Mouse (Mus musculus) CH12.LX (cell line): ENCODE measurements around the gene Dync2li1. TPM values are rescaled to one million over a fixed set of nuclear protein-coding genes. Genes with fewer than 3 reads are reported as not detected.
A peak's percentile ranks its signal among the peaks of the same experiment; 100 is the strongest.

Experiments used
- DNase-seq: peaks from one replicate; pipeline ENCODE4 v3.0.0-alpha.2; 2013; ENCODE audit errors: extremely low read depth
- H3K27ac ChIP-seq: 2 replicates; pipeline ENCODE4 v1.5.1; 2012; ENCODE audit warnings: low read depth, mild to moderate bottlenecking, control low read depth, moderate library complexity; ENCODE audit not compliant: insufficient read depth
- H3K27me3 ChIP-seq: replicated peaks from 2 replicates; pipeline ENCODE3; 2012; ENCODE audit warnings: inconsistent platforms
- H3K36me3 ChIP-seq, 2 experiments: replicated peaks in 1 of 2; 2 replicates each; pipeline versions ENCODE3 to v1.6.1; 2012; ENCODE audit warnings: inconsistent platforms in 1 of 2, low read length in 1 of 2, mild to moderate bottlenecking in 1 of 2, mixed read lengths in 1 of 2, moderate library complexity in 1 of 2; ENCODE audit not compliant: control insufficient read depth in 1 of 2, insufficient read depth in 1 of 2
- H3K4me1 ChIP-seq, 2 experiments: 2 replicates each; pipeline ENCODE4 v1.6.1; 2012; ENCODE audit warnings: inconsistent platforms in 1 of 2, moderate library complexity in 1 of 2; ENCODE audit not compliant: insufficient read depth in 2 of 2, control insufficient read depth in 1 of 2
- H3K4me2 ChIP-seq: 2 replicates; pipeline ENCODE4 v1.6.1; 2012; ENCODE audit warnings: low read depth, mild to moderate bottlenecking, control low read depth; ENCODE audit not compliant: poor library complexity, insufficient read depth, severe bottlenecking
- H3K4me3 ChIP-seq, 3 experiments: fragments of 150-350 bp in 1 of 3; sonication (generic) in 1 of 3; replicated peaks in 1 of 3; 2 replicates each; pipeline versions ENCODE3 to v1.5.1; 2011 to 2012; ENCODE audit warnings: low read depth in 2 of 3, low read length in 2 of 3, mild to moderate bottlenecking in 2 of 3, moderate library complexity in 2 of 3, control low read depth in 1 of 3, improper control_type of control experiment in 1 of 3, inconsistent platforms in 1 of 3, mixed read lengths in 1 of 3; ENCODE audit not compliant: poor library complexity in 1 of 3
- H3K79me2 ChIP-seq: replicated peaks from 2 replicates; pipeline ENCODE4 v1.6.1; 2012; ENCODE audit warnings: mild to moderate bottlenecking, moderate library complexity; ENCODE audit not compliant: control insufficient read depth, poor library complexity, insufficient read depth, severe bottlenecking; ENCODE audit errors: extremely low read depth
- H3K9ac ChIP-seq: 2 replicates; pipeline ENCODE4 v1.6.1; 2012; ENCODE audit warnings: low read depth, mild to moderate bottlenecking, control low read depth, moderate library complexity; ENCODE audit not compliant: insufficient read depth
- H3K9me3 ChIP-seq: replicated peaks from 2 replicates; pipeline ENCODE3; 2012; ENCODE audit warnings: low read length, inconsistent platforms, mixed read lengths
- CHD2 ChIP-seq: IDR thresholded peaks from 2 replicates; pipeline ENCODE4 v1.6.1; 2011; ENCODE audit warnings: low read length, improper control_type of control experiment
- CTCF ChIP-seq, 2 experiments: IDR thresholded peaks in 1 of 2; conservative IDR thresholded peaks in 1 of 2; 2 replicates each; pipeline ENCODE4 v1.5.1; 2011 to 2012; ENCODE audit warnings: low read depth in 2 of 2, low read length in 2 of 2, improper control_type of control experiment in 1 of 2, inconsistent platforms in 1 of 2, mild to moderate bottlenecking in 1 of 2, moderate library complexity in 1 of 2
- E2F4 ChIP-seq: IDR thresholded peaks from 2 replicates; pipeline ENCODE4 v1.6.1; 2011; ENCODE audit warnings: low read depth, low read length, improper control_type of control experiment; ENCODE audit not compliant: insufficient replicate concordance
- ETS1 ChIP-seq: conservative IDR thresholded peaks from 2 replicates; pipeline ENCODE4 v1.6.1; 2012; ENCODE audit warnings: low read depth, mild to moderate bottlenecking, inconsistent platforms, low read length, improper control_type of control experiment, moderate library complexity
- GABPA ChIP-seq: IDR thresholded peaks from 2 replicates; pipeline ENCODE4 v1.6.1; 2012; ENCODE audit warnings: low read depth, low read length, improper control_type of control experiment, inconsistent platforms; ENCODE audit not compliant: insufficient replicate concordance
- HCFC1 ChIP-seq: IDR thresholded peaks from 2 replicates; pipeline ENCODE4 v1.6.1; 2012; ENCODE audit warnings: low read depth, mild to moderate bottlenecking, inconsistent platforms, low read length, improper control_type of control experiment
- MYC ChIP-seq: IDR thresholded peaks from 2 replicates; pipeline ENCODE4 v1.6.1; 2011; ENCODE audit warnings: low read depth, mild to moderate bottlenecking, improper control_type of control experiment, low read length
- RAD21 ChIP-seq: IDR thresholded peaks from 2 replicates; pipeline ENCODE4 v1.6.1; 2011; ENCODE audit warnings: low read depth, mild to moderate bottlenecking, low read length, improper control_type of control experiment, moderate library complexity
- RCOR1 ChIP-seq: conservative IDR thresholded peaks from 2 replicates; pipeline ENCODE4 v1.6.1; 2012; ENCODE audit warnings: low read depth, mild to moderate bottlenecking, inconsistent platforms, low read length, improper control_type of control experiment
- SMC3 ChIP-seq: IDR thresholded peaks from 2 replicates; pipeline ENCODE4 v1.6.1; 2011; ENCODE audit warnings: low read depth, low read length, improper control_type of control experiment
- TCF12 ChIP-seq: IDR thresholded peaks from 2 replicates; pipeline ENCODE4 v1.6.1; 2014; ENCODE audit warnings: low read depth, mild to moderate bottlenecking, inconsistent platforms, low read length, improper control_type of control experiment
- USF1 ChIP-seq: IDR thresholded peaks from 2 replicates; pipeline ENCODE4 v1.6.1; 2014; ENCODE audit warnings: low read depth, mild to moderate bottlenecking, inconsistent platforms, low read length, improper control_type of control experiment
- USF2 ChIP-seq: conservative IDR thresholded peaks from 2 replicates; pipeline ENCODE4 v1.6.1; 2011; ENCODE audit warnings: low read depth, low read length, improper control_type of control experiment
- ZC3H11A ChIP-seq: IDR thresholded peaks from 2 replicates; pipeline ENCODE4 v1.6.1; 2012; ENCODE audit warnings: low read depth, mild to moderate bottlenecking, inconsistent platforms, low read length, improper control_type of control experiment
- ZNF384 ChIP-seq: IDR thresholded peaks from 2 replicates; pipeline ENCODE4 v1.6.1; 2012; ENCODE audit warnings: low read depth, low read length, improper control_type of control experiment, inconsistent platforms
- dilution Hi-C: fragments of 300-500 bp; cut with MboI; formaldehyde crosslinking; loops from 2 replicates; pipeline ENCODE4 v1.14.3; 2020; ENCODE audit warnings: low sequenced_read_pairs; ENCODE audit not compliant: extremely low pct_unique_long_range_greater_than_20kb, extremely low pct_ligation_motif_present
- in situ Hi-C: fragments of 300-500 bp; cut with MboI; formaldehyde crosslinking; loops from 3 replicates; pipeline ENCODE4 v1.14.3; 2019; ENCODE audit warnings: low sequenced_read_pairs, low pct_ligation_motif_present, low pct_unique_long_range_greater_than_20kb, mixed read lengths
- polyA plus RNA-seq: library from polyadenylated mRNA; unstranded; fragments of >175 nt; gene quantifications from 2 replicates; pipeline ENCODE4 v1.2.1, GENCODE M21; 2012; ENCODE audit warnings: low read depth; ENCODE audit not compliant: insufficient read length
- total RNA-seq, 2 experiments: library from RNA; depleted of rRNA; stranded (reverse); fragments of 300-350 nt in 1 of 2; fragments of >200 nt in 1 of 2; gene quantifications; 2 replicates each; pipeline ENCODE4 v1.2.3; 2012 to 2014

Gene Dync2li1
- total and polyA plus RNA-seq, 3 experiments = 7.6 to 12.3 (median 11.7) TPM

GRCm38 (mm10) chr17:84620610-84621009, 5.7 kb upstream of the Dync2li1 start:
- H3K4me3 ChIP-seq = no peak overlapping the region
- H3K9me3 ChIP-seq = peaks cover 7% of the 10 kb centered on the region
- no peak overlapping the region for H3K4me2 ChIP-seq
- no peaks in the 10 kb centered on the region for H3K36me3 ChIP-seq
- no peak overlapping the region for H3K27ac ChIP-seq
- no peaks in the 10 kb centered on the region for H3K79me2 ChIP-seq
- in situ Hi-C loops = no loop called here
- H3K27me3 ChIP-seq = no peaks in the 10 kb centered on the region
- DNase-seq = no peak
- H3K4me1 ChIP-seq = peaks cover 7 to 38% of the 10 kb centered on the region in 2 experiments
- no peak overlapping the region for H3K9ac ChIP-seq
- TF ChIP-seq E2F4 (no peak), RAD21 (no peak), ZC3H11A (no peak)
- dilution Hi-C loops = no loop called here

- no peak for TF ChIP-seq USF1
- TF ChIP-seq ZNF384 = no peak
- TF ChIP-seq GABPA = no peak
- TF ChIP-seq CHD2 = no peak
- no peak for TF ChIP-seq RCOR1
- no peak for TF ChIP-seq USF2
- H3K36me3 ChIP-seq = no peaks in the 10 kb centered on the region
- H3K27ac ChIP-seq = no peak overlapping the region
- no peaks in the 10 kb centered on the region for H3K79me2 ChIP-seq
- H3K4me3 ChIP-seq = no peak overlapping the region
- DNase-seq = no peak
- H3K9ac ChIP-seq = no peak overlapping the region
- no peaks in the 10 kb centered on the region for H3K27me3 ChIP-seq
- peaks cover 7 to 33% of the 10 kb centered on the region in 2 experiments for H3K4me1 ChIP-seq
- H3K9me3 ChIP-seq = peaks cover 7% of the 10 kb centered on the region
- dilution Hi-C loops = no loop called here
- H3K4me2 ChIP-seq = no peak overlapping the region
- in situ Hi-C loops = no loop called here
Measured at GRCm38 (mm10) chr17:84621209-84621608, 5.1 kb upstream of the Dync2li1 start.

GRCm38 (mm10) chr17:84622028-84622427, 4.3 kb upstream of the Dync2li1 start:
- H3K4me2 ChIP-seq = no peak overlapping the region
- peaks cover 7 to 26% of the 10 kb centered on the region in 2 experiments for H3K4me1 ChIP-seq
- no peak overlapping the region for H3K9ac ChIP-seq
- no peaks in the 10 kb centered on the region for H3K79me2 ChIP-seq
- H3K9me3 ChIP-seq = peaks cover 7% of the 10 kb centered on the region
- no peaks in the 10 kb centered on the region for H3K36me3 ChIP-seq
- H3K27me3 ChIP-seq = no peaks in the 10 kb centered on the region
- in situ Hi-C loops = no loop called here
- TF ChIP-seq HCFC1 (no peak), RCOR1 (no peak), ZNF384 (no peak), RAD21 (peak; percentile 73), SMC3 (peak; percentile 83), TCF12 (no peak), CTCF (conservative IDR thresholded peaks at IDR 0.05 in 1 of 2, IDR thresholded peaks at IDR 0.05 in 1 of 2; ENCODE audit: low read depth in 2 of 2, low read length in 2 of 2) (peak in 1 of 2 experiments; percentile 70; a peak in 2 of 4 replicates), ZC3H11A (peak; percentile 31; the same call in 1 of the 2 replicates), ETS1 (no peak), MYC (0 out of 2 replicates have a peak, but pooled peaks have one; percentile 36)
- TF ChIP-seq, all 38 proteins: peak for 5
- no peak for DNase-seq
- dilution Hi-C loops = no loop called here
- no peak overlapping the region for H3K27ac ChIP-seq
- H3K4me3 ChIP-seq = no peak overlapping the region
